Mouse (Mus musculus) layer of hippocampus, adult 8-10 months (tissue): ENCODE data around the gene Glrp1. TPM values are rescaled to one million over a fixed set of nuclear protein-coding genes. Genes with fewer than 3 reads are reported as not detected.
A peak's percentile ranks its signal among the peaks of the same experiment; 100 is the strongest.

Experiments
- DNase-seq, 2 experiments: peaks; one replicate each; pipeline ENCODE4 v3.0.0; 2022; ENCODE audit warnings: low spot score in 2 of 2
- total RNA-seq, 4 experiments: library from RNA; stranded (reverse); gene quantifications; 2 replicates each; pipeline ENCODE4 v1.2.4; 2022

Glrp1 gene
- total RNA-seq, result under 1 TPM in 2 of 4 experiments, not detected in 2; 0.32 to 0.43 TPM

GRCm38 (mm10) chr1:88509789-88510188 is at the start of gene Glrp1:
TSS of gene Glrp1 (minus strand) at chr1:88510066.
- no peak for DNase-seq

DNA sequence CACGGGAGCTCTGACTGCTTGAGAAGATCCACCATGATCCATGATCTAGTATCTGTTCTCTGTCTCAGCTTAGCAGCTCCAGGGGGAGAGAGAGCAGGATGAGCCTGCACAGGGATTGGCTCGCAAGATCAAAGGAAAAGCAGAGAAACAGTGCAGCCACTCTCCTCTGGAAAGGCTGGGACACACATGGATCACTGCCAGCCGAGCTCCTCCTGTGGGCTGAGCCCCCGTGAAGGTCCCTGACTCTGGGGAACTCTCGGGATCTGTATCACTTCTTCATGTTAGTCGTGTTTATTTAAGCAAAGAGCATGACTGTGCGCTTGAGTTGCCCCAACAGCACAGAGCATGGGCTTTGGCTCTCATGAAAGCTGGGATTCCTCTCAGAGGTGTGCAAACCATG is 49.4 kb upstream of the Glrp1 start:
- DNase-seq, result no peak

DNA sequence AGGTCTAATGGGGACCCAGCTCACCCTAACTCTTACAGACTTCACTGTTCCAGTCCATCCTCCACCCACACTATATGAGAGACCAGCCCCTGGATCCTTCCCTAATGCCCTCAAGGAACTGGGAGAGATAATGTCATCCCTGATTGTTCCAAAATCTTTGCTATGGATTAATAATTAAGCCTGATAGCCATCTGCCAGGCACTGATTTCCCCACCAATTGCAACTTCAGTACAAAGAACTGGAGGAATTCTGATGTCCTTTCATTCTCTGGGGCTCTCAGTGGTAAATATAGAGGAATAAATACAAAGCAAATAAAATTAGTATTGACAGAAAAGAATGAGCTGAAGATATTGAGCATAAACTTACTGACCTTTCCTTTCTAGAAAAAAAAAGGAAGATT is 48.9 kb upstream of the Glrp1 start:
- no peak for DNase-seq

DNA sequence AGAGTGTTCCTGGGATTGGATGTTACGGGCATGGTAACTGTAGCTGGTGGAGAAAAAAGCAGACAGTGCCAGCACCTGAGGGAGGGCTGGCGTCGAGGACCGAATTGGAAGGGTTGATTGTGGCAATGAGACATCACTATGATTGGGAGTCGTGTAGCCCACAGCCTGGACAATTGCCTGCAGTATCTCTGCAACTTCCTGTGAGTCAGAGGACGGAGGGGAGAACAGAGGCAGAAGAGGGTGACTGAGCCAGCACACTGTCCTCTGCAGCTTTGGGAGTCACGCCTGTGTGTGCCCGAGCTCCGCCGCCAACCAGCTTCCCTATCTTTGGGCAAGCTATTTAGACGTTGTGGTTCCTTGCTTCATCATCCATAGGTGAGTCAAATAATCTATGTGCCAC is 46.5 kb upstream of the Glrp1 start:
- no peak for DNase-seq

- DNase-seq, result no peak
Observed at GRCm38 (mm10) chr1:88553500-88554187, 43.8 kb upstream of the Glrp1 start.

DNA sequence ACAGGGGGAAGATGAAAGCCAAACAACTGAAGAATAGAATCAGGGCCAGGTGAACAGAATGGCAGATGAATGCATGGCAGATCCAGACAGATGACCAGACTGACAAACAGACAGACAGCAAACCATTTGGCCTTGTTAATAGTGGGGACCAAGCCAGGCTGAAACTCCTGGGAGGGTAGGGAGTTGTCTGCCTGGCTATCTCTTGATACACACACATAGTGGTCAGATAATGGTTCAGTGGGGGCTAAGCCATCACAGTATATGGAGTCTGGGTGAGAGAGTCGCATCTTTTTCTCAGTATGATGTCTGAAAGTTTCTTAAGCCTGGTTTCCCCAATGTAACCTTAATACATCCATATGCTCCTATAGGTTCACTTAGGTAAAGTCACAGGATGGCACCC is 39.4 kb upstream of the Glrp1 start:
- DNase-seq, result no peak

DNA sequence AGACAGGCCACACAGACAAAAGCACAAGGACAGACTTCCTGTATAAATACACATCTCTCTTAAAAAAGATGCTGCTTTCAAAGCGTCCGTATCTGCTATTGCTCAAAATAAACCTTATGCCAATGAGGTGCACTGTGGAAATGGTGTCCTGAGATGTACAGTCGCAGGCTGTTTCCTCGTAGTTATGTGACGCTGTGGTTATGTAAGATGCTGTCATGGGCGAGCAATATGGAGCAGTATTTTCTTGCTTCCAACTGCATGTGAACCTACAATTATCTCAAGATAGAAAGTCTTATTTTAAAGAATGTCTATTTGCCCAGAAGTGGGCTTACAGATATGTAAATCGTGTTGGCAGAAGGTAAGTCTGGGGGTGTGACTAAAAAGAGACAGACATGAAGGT is 37.3 kb upstream of the Glrp1 start:
- DNase-seq, result no peak

DNA sequence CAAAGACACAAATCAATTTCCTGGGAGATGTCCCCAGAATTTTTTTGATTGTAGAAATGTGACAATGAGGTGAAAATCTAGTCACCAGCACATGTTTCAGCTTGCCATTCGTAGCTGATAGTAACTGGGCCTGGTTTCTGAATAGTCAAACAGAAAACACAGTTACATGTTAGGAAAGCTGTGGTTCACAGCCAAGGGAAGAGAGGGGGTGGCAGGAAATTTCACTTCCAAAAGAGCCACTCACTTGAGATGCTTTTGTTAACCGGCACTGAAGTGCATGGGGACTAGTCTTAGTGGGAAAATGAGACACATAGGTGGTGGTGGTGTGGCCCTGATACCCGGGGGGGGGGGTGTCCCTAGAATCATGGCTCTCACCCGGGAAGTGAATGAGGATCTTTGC is 33.7 kb upstream of the Glrp1 start:
- DNase-seq, result no peak

- peak; percentile 38 to 39 for DNase-seq
Observed at GRCm38 (mm10) chr1:88539823-88540222, 30.0 kb upstream of the Glrp1 start.

GRCm38 (mm10) chr1:88539256-88539655 is 29.4 kb upstream of the Glrp1 start:
- DNase-seq, result no peak

DNA sequence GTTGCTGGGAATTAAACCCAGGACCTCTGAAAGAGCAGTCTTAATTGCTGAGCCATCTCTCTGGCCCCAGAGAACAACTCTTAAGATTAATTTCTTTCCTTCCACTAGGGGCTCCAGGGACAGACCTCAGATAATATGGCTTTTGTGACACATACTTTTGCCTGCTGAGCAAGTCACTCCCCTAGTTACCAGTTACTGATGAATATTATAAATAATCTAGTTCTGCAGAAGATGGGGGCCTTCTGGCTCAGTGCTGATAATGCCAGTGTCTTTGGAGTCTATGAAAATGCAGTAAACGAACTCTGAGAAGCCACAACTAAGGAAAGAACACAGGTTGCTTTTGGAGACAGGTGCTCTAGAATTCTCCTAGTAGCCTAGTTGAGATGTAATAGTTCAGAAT is 26.4 kb upstream of the Glrp1 start:
- DNase-seq, result no peak

- DNase-seq, result no peak
Observed at GRCm38 (mm10) chr1:88534091-88534490, 24.2 kb upstream of the Glrp1 start.

- no peak for DNase-seq
Observed at GRCm38 (mm10) chr1:88526161-88526560, 16.3 kb upstream of the Glrp1 start.

DNA sequence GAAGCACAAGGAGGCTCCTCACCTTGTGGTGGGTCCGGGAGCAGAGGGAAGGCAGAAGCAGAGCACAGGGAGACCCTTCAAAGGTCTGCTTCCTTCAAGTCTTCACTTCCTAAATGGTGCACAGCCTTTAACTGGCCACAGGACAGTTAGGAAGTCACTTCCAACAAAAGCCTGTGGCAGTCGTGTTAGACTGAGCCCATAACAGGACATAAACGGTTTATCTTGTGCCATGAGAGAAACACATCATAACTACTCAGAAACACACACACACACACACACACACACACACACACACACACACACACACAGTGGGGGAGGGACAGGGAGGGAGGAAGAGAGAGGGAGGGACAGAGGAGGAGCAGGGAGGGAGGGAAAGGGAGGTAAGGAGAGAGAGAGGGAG is 15.8 kb upstream of the Glrp1 start:
- DNase-seq, result no peak

- no peak for DNase-seq
Observed at GRCm38 (mm10) chr1:88521170-88521747, 11.4 kb upstream of the Glrp1 start.

DNA sequence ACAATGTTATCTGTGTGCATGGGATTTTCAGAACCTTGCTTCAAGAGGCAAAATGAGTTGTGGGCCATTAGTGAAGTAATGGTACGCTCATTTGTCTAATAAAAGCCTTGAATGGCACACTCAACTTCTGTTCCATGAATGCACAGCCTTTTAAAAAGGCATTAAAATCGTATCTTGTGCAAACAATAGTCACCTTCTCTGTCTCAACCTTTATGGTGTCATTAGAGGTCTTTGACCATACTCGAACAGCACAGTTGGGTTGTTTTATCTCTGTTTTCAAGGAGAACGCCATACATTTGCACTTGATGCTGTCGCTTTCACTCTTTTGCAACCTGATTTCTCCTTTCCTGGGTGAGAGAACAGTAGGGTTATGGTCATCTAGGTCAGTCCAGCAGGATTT is 3.7 kb upstream of the Glrp1 start:
- no peak for DNase-seq

DNA sequence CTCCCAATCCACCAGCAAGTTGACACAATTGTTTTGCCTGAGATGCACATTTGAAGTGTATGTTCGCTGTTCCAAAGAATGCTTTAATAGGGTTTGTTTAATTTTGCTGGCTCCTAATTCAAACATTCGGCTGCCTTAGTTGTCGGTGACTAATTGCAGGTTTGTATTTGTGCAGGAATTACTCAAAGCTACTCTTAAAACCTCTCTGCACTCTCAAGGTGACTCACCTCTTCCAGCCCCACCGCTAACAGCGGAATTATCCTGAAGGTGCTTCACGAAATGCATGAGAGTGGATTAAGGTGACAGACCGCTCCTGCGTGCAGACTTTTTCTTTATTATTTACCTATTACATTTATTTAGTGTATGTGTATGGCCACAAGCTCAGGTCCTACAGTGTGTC is 2.0 kb downstream of the Glrp1 start:
- DNase-seq, result no peak

- DNase-seq, result no peak
Observed at GRCm38 (mm10) chr1:88507214-88507613, 2.7 kb downstream of the Glrp1 start.

GRCm38 (mm10) chr1:88506412-88506811 is 3.5 kb downstream of the Glrp1 start:
- no peak for DNase-seq

DNA sequence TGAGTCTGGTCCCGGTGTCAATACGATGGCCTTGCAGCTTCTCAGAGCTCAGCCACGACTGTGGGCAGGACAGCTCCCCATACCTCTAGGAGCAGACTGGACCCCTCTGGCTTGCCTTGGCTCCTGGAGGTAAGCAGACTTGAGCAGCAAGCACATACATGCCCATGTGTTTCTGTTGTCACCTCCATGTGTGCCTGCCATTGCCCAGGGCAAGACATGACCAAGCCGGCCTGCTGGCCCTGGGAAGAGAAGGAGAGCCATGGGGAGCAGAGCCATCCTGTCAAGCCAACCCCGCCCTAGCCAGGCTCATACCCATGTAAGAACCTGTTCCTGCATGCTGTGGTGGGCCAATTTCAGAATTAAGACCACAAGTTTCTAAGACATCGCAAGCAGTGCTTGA is 4.2 kb downstream of the Glrp1 start:
- no peak for DNase-seq

- DNase-seq, result no peak
Observed at GRCm38 (mm10) chr1:88504531-88504945, 5.3 kb downstream of the Glrp1 start.

DNA sequence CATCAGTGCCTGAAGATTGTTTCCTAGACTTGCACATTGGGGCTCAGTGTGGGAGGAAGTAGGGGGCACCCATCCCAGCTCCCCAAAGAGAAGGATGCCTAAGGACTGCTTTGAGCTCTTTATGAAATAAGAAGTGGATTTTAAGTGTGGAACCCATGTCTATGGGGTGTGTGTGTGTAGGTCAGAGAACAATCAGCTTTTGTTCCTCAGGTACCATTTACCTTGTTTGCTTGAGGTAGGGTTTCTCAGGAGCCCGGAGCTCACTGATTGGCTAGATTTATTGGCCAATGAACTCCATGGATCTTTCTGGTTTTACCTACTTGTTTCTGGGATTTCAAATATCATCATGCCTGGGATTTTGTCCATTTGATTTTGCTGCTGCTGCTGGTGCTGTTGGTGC is 7.0 kb downstream of the Glrp1 start:
- no peak for DNase-seq

DNA sequence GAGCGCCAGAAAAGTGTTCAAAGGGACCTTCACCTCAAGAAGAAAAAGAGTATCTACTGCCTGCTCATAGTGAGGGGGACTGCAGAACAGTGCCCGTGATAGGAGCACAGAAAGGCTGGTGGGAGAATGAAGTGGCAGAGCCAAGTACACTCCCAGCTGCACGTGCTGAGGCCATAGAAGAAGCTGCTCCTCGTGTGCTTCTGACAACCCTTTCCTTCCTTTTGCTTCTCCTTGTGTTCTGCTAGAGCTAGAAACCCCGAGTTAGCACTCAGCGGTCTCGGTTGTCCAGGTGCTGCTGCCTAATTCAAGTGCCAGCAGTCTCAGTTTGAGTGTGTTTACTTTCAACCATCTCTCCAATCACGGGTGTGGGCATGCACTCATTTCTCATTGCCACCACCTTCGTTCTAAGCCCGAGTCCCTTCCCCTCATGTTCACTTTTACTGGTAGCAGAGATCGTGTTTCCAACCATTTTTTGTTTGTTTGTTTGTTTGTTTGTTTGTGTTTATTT is 10.6 kb downstream of the Glrp1 start:
- no peak for DNase-seq
